Comparison of ENCODE assay signal across 22 mouse cellular contexts in genomic region chr16:29896393-29896792, GRCm38 (mm10).
DNase-seq lines count a peak whose midpoint lies in the region; ATAC-seq and TF ChIP-seq lines count a peak whose summit lies in the region.
"Had no signal": no experiment of that assay in that cellular context is flagged by ENCODE, and none has a peak within 500 bp of the region (broad histone marks: within the 10 kb centered on the region; RNA-seq: fewer than 3 reads in every experiment).

No protein-coding gene starts in this region.

- peak; percentile 57 for ATAC-seq in liver, embryonic 15.5 days (ENCODE audit: insufficient read depth)
- ATAC-seq in liver, embryonic 12.5 days, result no peak
- ATAC-seq in intestine, embryonic 15.5 days, result peak; percentile 96
- peak; percentile 88 for ATAC-seq in stomach, postnatal 0 days (ENCODE audit: low FRiP score, low TSS enrichment)
- ATAC-seq: forebrain, embryonic 16.5 days; Patski had no signal

- peaks cover 27% of the 10 kb centered on the region for H3K27me3 ChIP-seq in liver, embryonic 15.5 days
- peaks cover 20% of the 10 kb centered on the region for H3K27me3 ChIP-seq in liver, embryonic 12.5 days (replicated peaks)
- no peaks in the 10 kb centered on the region for H3K27me3 ChIP-seq in intestine, embryonic 15.5 days (replicated peaks)
- no peaks in the 10 kb centered on the region for H3K27me3 ChIP-seq in limb, embryonic 10.5 days (ENCODE audit: low read depth, poor library complexity, severe bottlenecking)
- no peaks in the 10 kb centered on the region for H3K27me3 ChIP-seq in stomach, postnatal 0 days (ENCODE audit: control insufficient read depth, insufficient read depth, low read length)
- peaks cover 65% of the 10 kb centered on the region for H3K27me3 ChIP-seq in hindbrain, embryonic 10.5 days (ENCODE audit: insufficient read depth, poor library complexity, severe bottlenecking)
- H3K27me3 ChIP-seq: heart, embryonic 13.5 days; limb, embryonic 15.5 days; Patski had no signal

- DNase-seq in limb, embryonic 10.5 days (ENCODE audit: low spot score), result no peak
- peak; percentile 34 for DNase-seq in stomach, postnatal 0 days (ENCODE audit: low spot score)
- no peak for DNase-seq in layer of hippocampus, postnatal 25 days (ENCODE audit: extremely low spot score in 1 of 2, low spot score in 1 of 2)
- no peak for DNase-seq in hindbrain, embryonic 10.5 days (ENCODE audit: low spot score)
- DNase-seq: adrenal gland, adult 2 months; cerebellum, adult 11 months; cerebellum, postnatal 10 days; gastrocnemius, postnatal 14 days; heart, adult 18-20 months; heart, postnatal 14 days; kidney, adult 9 months; kidney, postnatal 36 days had no signal

- no peak overlapping the region for H3K4me2 ChIP-seq in liver, embryonic 15.5 days
- no peak overlapping the region for H3K4me2 ChIP-seq in liver, embryonic 12.5 days
- H3K4me2 ChIP-seq in intestine, embryonic 15.5 days (replicated peaks), result no peak overlapping the region
- H3K4me2 ChIP-seq in stomach, postnatal 0 days (replicated peaks; ENCODE audit: low read depth), result no peak overlapping the region
- H3K4me2 ChIP-seq: heart, embryonic 13.5 days; hindbrain, embryonic 13.5 days; limb, embryonic 15.5 days had no signal

- no peak for TF ChIP-seq EP300 in stomach, postnatal 0 days (optimal IDR thresholded peaks at IDR 0.05)

- TF ChIP-seq CTCF in stomach, postnatal 0 days (IDR thresholded peaks at IDR 0.05; ENCODE audit: low read depth), result no peak

- H3K9ac ChIP-seq in liver, embryonic 15.5 days, result no peak overlapping the region
- H3K9ac ChIP-seq in liver, embryonic 12.5 days, result no peak overlapping the region
- H3K9ac ChIP-seq in intestine, embryonic 15.5 days, result no peak overlapping the region
- no peak overlapping the region for H3K9ac ChIP-seq in stomach, postnatal 0 days (ENCODE audit: low read length)
- H3K9ac ChIP-seq: heart, embryonic 13.5 days; hindbrain, embryonic 13.5 days; limb, embryonic 15.5 days had no signal

- 48% methylated on average over 4 of the region's 4 CpGs for WGBS in liver, embryonic 15.5 days (ENCODE audit: insufficient replicate concordance)
- WGBS in liver, embryonic 12.5 days (ENCODE audit: insufficient replicate concordance), result 66% methylated on average over 4 of the region's 4 CpGs
- 59% methylated on average over 4 of the region's 4 CpGs for WGBS in intestine, embryonic 15.5 days
- WGBS in limb, embryonic 10.5 days, result 83% methylated on average over 4 of the region's 4 CpGs
- WGBS in stomach, postnatal 0 days, result 62% methylated on average over 4 of the region's 4 CpGs
- 86% methylated on average over 4 of the region's 4 CpGs for WGBS in hindbrain, embryonic 10.5 days

- no peak overlapping the region for H3K27ac ChIP-seq in liver, embryonic 15.5 days (replicated peaks)
- H3K27ac ChIP-seq in liver, embryonic 12.5 days, result no peak overlapping the region
- no peak overlapping the region for H3K27ac ChIP-seq in intestine, embryonic 15.5 days
- H3K27ac ChIP-seq in limb, embryonic 10.5 days, result 0 out of 2 replicates have a peak overlapping the region, but pooled peaks have one; percentile 26
- no peak overlapping the region for H3K27ac ChIP-seq in stomach, postnatal 0 days (replicated peaks)
- H3K27ac ChIP-seq in hindbrain, embryonic 10.5 days, result no peak overlapping the region
- H3K27ac ChIP-seq: embryonic facial prominence, embryonic 10.5 days; heart, embryonic 13.5 days; hindbrain, embryonic 13.5 days; limb, embryonic 15.5 days; midbrain, embryonic 10.5 days had no signal

- no peaks in the 10 kb centered on the region for H3K36me3 ChIP-seq in liver, embryonic 15.5 days (replicated peaks)
- no peaks in the 10 kb centered on the region for H3K36me3 ChIP-seq in liver, embryonic 12.5 days
- no peaks in the 10 kb centered on the region for H3K36me3 ChIP-seq in intestine, embryonic 15.5 days
- H3K36me3 ChIP-seq in limb, embryonic 10.5 days, result no peaks in the 10 kb centered on the region
- no peaks in the 10 kb centered on the region for H3K36me3 ChIP-seq in stomach, postnatal 0 days (ENCODE audit: control insufficient read depth, insufficient read depth, low read length)
- H3K36me3 ChIP-seq in hindbrain, embryonic 10.5 days, result no peaks in the 10 kb centered on the region
- H3K36me3 ChIP-seq: embryonic facial prominence, embryonic 10.5 days; heart, embryonic 13.5 days; hindbrain, embryonic 13.5 days; limb, embryonic 15.5 days; midbrain, embryonic 10.5 days had no signal

- H3K4me3 ChIP-seq in liver, embryonic 15.5 days (replicated peaks), result no peak overlapping the region
- no peak overlapping the region for H3K4me3 ChIP-seq in liver, embryonic 12.5 days
- no peak overlapping the region for H3K4me3 ChIP-seq in intestine, embryonic 15.5 days (replicated peaks)
- no peak overlapping the region for H3K4me3 ChIP-seq in limb, embryonic 10.5 days
- H3K4me3 ChIP-seq in stomach, postnatal 0 days (ENCODE audit: low read depth, low read length), result no peak overlapping the region
- no peak overlapping the region for H3K4me3 ChIP-seq in hindbrain, embryonic 10.5 days
- H3K4me3 ChIP-seq: embryonic facial prominence, embryonic 10.5 days; heart, embryonic 13.5 days; hindbrain, embryonic 13.5 days; limb, embryonic 15.5 days; midbrain, embryonic 10.5 days had no signal

- H3K9me3 ChIP-seq in liver, embryonic 15.5 days (replicated peaks), result no peaks in the 10 kb centered on the region
- no peaks in the 10 kb centered on the region for H3K9me3 ChIP-seq in liver, embryonic 12.5 days (replicated peaks)
- no peaks in the 10 kb centered on the region for H3K9me3 ChIP-seq in intestine, embryonic 15.5 days
- H3K9me3 ChIP-seq in limb, embryonic 10.5 days (replicated peaks), result no peaks in the 10 kb centered on the region
- H3K9me3 ChIP-seq in stomach, postnatal 0 days (ENCODE audit: control insufficient read depth, low read length), result no peaks in the 10 kb centered on the region
- no peaks in the 10 kb centered on the region for H3K9me3 ChIP-seq in hindbrain, embryonic 10.5 days
- H3K9me3 ChIP-seq: embryonic facial prominence, embryonic 10.5 days; heart, embryonic 13.5 days; hindbrain, embryonic 13.5 days; limb, embryonic 15.5 days; midbrain, embryonic 10.5 days had no signal

- peaks cover 6% of the 10 kb centered on the region for H3K4me1 ChIP-seq in liver, embryonic 15.5 days (replicated peaks)
- H3K4me1 ChIP-seq in liver, embryonic 12.5 days, result peaks cover 8% of the 10 kb centered on the region
- peaks cover 20% of the 10 kb centered on the region for H3K4me1 ChIP-seq in intestine, embryonic 15.5 days (replicated peaks)
- H3K4me1 ChIP-seq in limb, embryonic 10.5 days, result peaks cover 44% of the 10 kb centered on the region
- no peaks in the 10 kb centered on the region for H3K4me1 ChIP-seq in stomach, postnatal 0 days (replicated peaks; ENCODE audit: control insufficient read depth, insufficient read depth)
- peaks cover 27% of the 10 kb centered on the region for H3K4me1 ChIP-seq in hindbrain, embryonic 10.5 days (replicated peaks)
